8 mouse cellular contexts compared by ENCODE assay signal in the genomic region with DNA sequence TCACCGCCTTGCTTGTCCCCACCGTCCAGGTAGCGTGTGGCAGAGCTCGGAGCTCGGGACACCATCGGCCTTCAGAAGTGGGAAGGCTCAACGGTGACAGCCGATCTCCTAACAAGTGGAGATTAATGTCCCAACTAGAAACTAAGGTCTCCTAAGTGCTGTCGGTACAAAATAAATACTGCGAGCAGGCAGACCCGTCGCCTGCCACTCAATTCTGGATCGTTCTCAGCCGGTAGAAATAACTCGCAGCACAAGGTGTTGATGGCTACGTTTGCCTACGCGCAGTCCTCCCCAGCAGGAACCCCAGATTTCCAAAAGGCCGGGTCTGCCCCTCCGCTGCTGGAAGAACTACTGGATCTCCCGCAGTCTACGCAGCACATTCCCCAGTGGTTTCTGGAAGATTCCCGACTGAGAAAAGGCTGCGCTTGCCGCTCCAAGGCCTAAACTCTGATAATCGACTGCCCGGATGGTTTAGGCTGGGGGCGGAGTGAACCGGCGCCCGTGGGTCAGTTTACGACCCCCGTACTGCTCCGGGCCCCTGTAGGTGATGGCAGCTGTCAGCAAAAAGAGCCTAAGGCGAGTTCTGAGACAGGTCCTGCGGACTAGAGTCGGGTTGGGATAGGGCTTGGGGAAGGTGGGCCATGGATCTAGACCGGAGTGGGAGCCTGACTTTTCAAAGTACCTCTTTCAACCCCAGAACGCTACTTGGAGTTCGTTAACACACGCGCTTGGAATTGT.
A peak's percentile ranks its signal among the peaks of the same experiment; 100 is the strongest.
DNase-seq lines count a peak whose midpoint lies in the region; ATAC-seq lines count a peak whose summit lies in the region.

No protein-coding gene starts in this region.

- peak overlapping the region; percentile 37 for H3K4me3 ChIP-seq in heart, embryonic 15.5 days
- H3K4me3 ChIP-seq in limb, embryonic 12.5 days (replicated peaks): peak overlapping the region; percentile 32
- H3K4me3 ChIP-seq in neural tube, embryonic 14.5 days (ENCODE audit: low read depth, low read length): peak overlapping the region; percentile 19

- no peaks in the 10 kb centered on the region for H3K9me3 ChIP-seq in heart, embryonic 15.5 days (replicated peaks)
- H3K9me3 ChIP-seq in limb, embryonic 12.5 days: no peaks in the 10 kb centered on the region
- H3K9me3 ChIP-seq in neural tube, embryonic 14.5 days (ENCODE audit: control insufficient read depth, low read length): no peaks in the 10 kb centered on the region

- H3K36me3 ChIP-seq in heart, embryonic 15.5 days: no peaks in the 10 kb centered on the region
- H3K36me3 ChIP-seq in limb, embryonic 12.5 days: no peaks in the 10 kb centered on the region
- no peaks in the 10 kb centered on the region for H3K36me3 ChIP-seq in neural tube, embryonic 14.5 days (ENCODE audit: control insufficient read depth, insufficient read depth, low read length)

- H3K4me1 ChIP-seq in heart, embryonic 15.5 days (replicated peaks): peaks cover 16% of the 10 kb centered on the region
- H3K4me1 ChIP-seq in limb, embryonic 12.5 days (replicated peaks): peaks cover 17% of the 10 kb centered on the region
- H3K4me1 ChIP-seq in neural tube, embryonic 14.5 days (ENCODE audit: control insufficient read depth, insufficient read depth, low read length): peaks cover 11% of the 10 kb centered on the region; the same call in 1 of the 2 replicates

- 0 out of 2 replicates have a peak, but pooled peaks have one; percentile 35 for ATAC-seq in heart, embryonic 15.5 days (replicated peaks; ENCODE audit: insufficient number of reproducible peaks, insufficient read depth, low FRiP score, low read depth)
- peak; percentile 42; the same call in 1 of the 2 replicates for ATAC-seq in limb, embryonic 12.5 days (ENCODE audit: insufficient number of reproducible peaks, insufficient read depth, low FRiP score, low TSS enrichment, low read depth)
- 0 out of 2 replicates have a peak, but pooled peaks have one; percentile 4 for ATAC-seq in neural tube, embryonic 14.5 days (ENCODE audit: low read depth)
- no peak for ATAC-seq in megakaryocyte-erythroid progenitor cell, adult 5-6 weeks (replicated peaks; ENCODE audit: low FRiP score, low TSS enrichment, poor library complexity, severe bottlenecking)

- H3K9ac ChIP-seq in heart, embryonic 15.5 days: no peak overlapping the region
- H3K9ac ChIP-seq in limb, embryonic 12.5 days (replicated peaks): peak overlapping the region; percentile 18; the same call in 1 of the 2 replicates
- no peak overlapping the region; the same call in 1 of the 2 replicates for H3K9ac ChIP-seq in neural tube, embryonic 14.5 days (replicated peaks; ENCODE audit: low read depth, low read length)

- WGBS in heart, embryonic 15.5 days: 2% methylated on average over 42 of the region's 42 CpGs
- under 1% methylated on average over 42 of the region's 42 CpGs for WGBS in limb, embryonic 12.5 days
- 1% methylated on average over 42 of the region's 42 CpGs for WGBS in neural tube, embryonic 14.5 days

- peaks cover 87% of the 10 kb centered on the region for H3K27me3 ChIP-seq in heart, embryonic 15.5 days
- H3K27me3 ChIP-seq in limb, embryonic 12.5 days: peaks cover 83% of the 10 kb centered on the region
- peaks cover 46% of the 10 kb centered on the region for H3K27me3 ChIP-seq in neural tube, embryonic 14.5 days (ENCODE audit: control insufficient read depth, insufficient read depth, low read length)

- peak overlapping the region; percentile 58 for H3K4me2 ChIP-seq in heart, embryonic 15.5 days
- H3K4me2 ChIP-seq in limb, embryonic 12.5 days: peak overlapping the region; percentile 53
- H3K4me2 ChIP-seq in neural tube, embryonic 14.5 days (ENCODE audit: low read depth, low read length): peak overlapping the region; percentile 36

- DNase-seq in ovary, postnatal 10 days (ENCODE audit: low spot score): peak; percentile 16
- no peak for DNase-seq in ovary, adult 18-20 months (ENCODE audit: low spot score)
- DNase-seq in cerebellum, adult 8-10 months: no peak
- no peak for DNase-seq in frontal cortex, adult 2 months (ENCODE audit: extremely low spot score in 1 of 2, low spot score in 1 of 2)

- no peak overlapping the region for H3K27ac ChIP-seq in heart, embryonic 15.5 days
- H3K27ac ChIP-seq in limb, embryonic 12.5 days: no peak overlapping the region
- H3K27ac ChIP-seq in neural tube, embryonic 14.5 days (ENCODE audit: low read depth, low read length): no peak overlapping the region
